Mouse (Mus musculus): ENCODE data around the gene St6galnac3.

St6galnac3 gene

GRCm38 (mm10) chr3:153580136-153580535 is 144.8 kb downstream of the St6galnac3 start:
- no peak for DNase-seq

GRCm38 (mm10) chr3:153577286-153577685 is 147.7 kb downstream of the St6galnac3 start:
- DNase-seq, result no peak

- no peak for DNase-seq
Measured at GRCm38 (mm10) chr3:153571152-153571551, 153.8 kb downstream of the St6galnac3 start.

GRCm38 (mm10) chr3:153568815-153569214 is 156.2 kb downstream of the St6galnac3 start:
- no peak for DNase-seq

GRCm38 (mm10) chr3:153567913-153568312 is 157.1 kb downstream of the St6galnac3 start:
- no peak for DNase-seq

GRCm38 (mm10) chr3:153567512-153567911 is 157.5 kb downstream of the St6galnac3 start:
- peak; percentile 29 for DNase-seq

GRCm38 (mm10) chr3:153566100-153566499 is 158.9 kb downstream of the St6galnac3 start:
- no peak for DNase-seq

GRCm38 (mm10) chr3:153560897-153561296 is 164.1 kb downstream of the St6galnac3 start:
- no peak for DNase-seq

- no peak for DNase-seq
Measured at GRCm38 (mm10) chr3:153559586-153559985, 165.4 kb downstream of the St6galnac3 start.

GRCm38 (mm10) chr3:153556621-153557020 is 168.4 kb downstream of the St6galnac3 start:
- peak; percentile 32 for DNase-seq

GRCm38 (mm10) chr3:153553712-153554111 is 171.3 kb downstream of the St6galnac3 start:
- DNase-seq, result no peak

GRCm38 (mm10) chr3:153553226-153553625 is 171.7 kb downstream of the St6galnac3 start:
- DNase-seq, result no peak

- peak; percentile 34 for DNase-seq
Measured at GRCm38 (mm10) chr3:153546936-153547683, 177.9 kb downstream of the St6galnac3 start.

- DNase-seq, result no peak
Measured at GRCm38 (mm10) chr3:153539851-153540250, 185.1 kb downstream of the St6galnac3 start.

GRCm38 (mm10) chr3:153538396-153538795 is 186.6 kb downstream of the St6galnac3 start:
- DNase-seq, result no peak

- no peak for DNase-seq
Measured at GRCm38 (mm10) chr3:153537435-153537834, 187.5 kb downstream of the St6galnac3 start.

- DNase-seq, result no peak
Measured at GRCm38 (mm10) chr3:153536260-153536659, 188.7 kb downstream of the St6galnac3 start.

GRCm38 (mm10) chr3:153529174-153529573 is 195.8 kb downstream of the St6galnac3 start:
- DNase-seq, result no peak

- no peak for DNase-seq
Measured at GRCm38 (mm10) chr3:153525151-153525768, 199.7 kb downstream of the St6galnac3 start.

- no peak for DNase-seq
Measured at GRCm38 (mm10) chr3:153516848-153517247, 208.1 kb downstream of the St6galnac3 start.

GRCm38 (mm10) chr3:153513501-153514060 is 211.4 kb downstream of the St6galnac3 start:
- DNase-seq, result no peak

- DNase-seq, result no peak
Measured at GRCm38 (mm10) chr3:153512545-153512944, 212.4 kb downstream of the St6galnac3 start.

- DNase-seq, result no peak
Measured at GRCm38 (mm10) chr3:153511151-153511580, 213.8 kb downstream of the St6galnac3 start.

- no peak for DNase-seq
Measured at GRCm38 (mm10) chr3:153510048-153510630, 214.8 kb downstream of the St6galnac3 start.

Data from kidney, postnatal 10 days (tissue).